Mouse (Mus musculus) lung, adult 2 months (tissue): ENCODE results near the gene Pik3r5. TPM values are rescaled to one million over a fixed set of nuclear protein-coding genes. Genes with fewer than 3 reads are reported as not detected.

Source experiments
- DNase-seq: peaks from one replicate; pipeline ENCODE4 v3.0.0; 2022
- H3K4me1 ChIP-seq: fragments of 200-500 bp; 2 replicates; pipeline ENCODE4 v1.6.1; 2011; ENCODE audit warnings: low read length; ENCODE audit not compliant: control insufficient read depth, insufficient read depth
- H3K4me3 ChIP-seq: fragments of 200-500 bp; replicated peaks from 2 replicates; pipeline ENCODE3; 2011; ENCODE audit warnings: low read depth, mild to moderate bottlenecking, control low read depth, low read length; ENCODE audit errors: extremely low read depth
- CTCF ChIP-seq: fragments of 200-500 bp; IDR thresholded peaks from 2 replicates; pipeline ENCODE4 v1.5.1; 2011; ENCODE audit warnings: mild to moderate bottlenecking, low read length, control low read depth; ENCODE audit not compliant: insufficient read depth
- POLR2A ChIP-seq: fragments of 200-500 bp; IDR thresholded peaks from 2 replicates; pipeline ENCODE4 v1.6.1; 2011; ENCODE audit warnings: low read depth, mild to moderate bottlenecking, control low read depth, low read length, borderline replicate concordance; ENCODE audit errors: extremely low read depth
- whole genome bisulfite sequencing: fragments of 180-500 bp; shearing (Covaris S2); methylation state at CpG from one replicate; pipeline ENCODE4 v1.1.7; 2018; 5-methylcytosine and 5-hydroxymethylcytosine counted together
- polyA plus RNA-seq: library from polyadenylated mRNA; depleted of rRNA; stranded (reverse); fragments of >200 nt; gene quantifications from 2 replicates; pipeline ENCODE4 v1.2.3, GENCODE M21; 2012

The Pik3r5 gene
- polyA plus RNA-seq, 1 experiment: 11.7 TPM

DNA sequence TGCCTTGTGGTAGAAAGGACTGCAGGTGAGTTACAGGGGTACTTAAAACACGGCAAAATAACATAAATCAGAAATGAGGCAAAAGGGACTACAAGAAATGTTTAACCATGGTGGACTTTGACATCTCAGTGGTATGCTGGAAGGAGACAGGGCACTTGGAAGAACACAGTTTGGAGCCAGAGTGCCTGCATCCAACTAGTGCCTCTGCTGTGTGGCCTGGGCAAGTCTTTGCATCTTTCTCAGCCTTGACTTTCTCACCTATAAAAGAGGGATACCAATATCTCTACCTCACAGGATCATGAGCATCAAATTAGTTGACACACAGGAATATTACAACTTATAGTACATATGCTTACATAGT is 43.3 kb upstream of the Pik3r5 start:
- Histone ChIP-seq H3K4me3 (no peak overlapping the region), H3K4me1 (peaks cover 10% of the 10 kb centered on the region; the same call in 1 of the 2 replicates)
- DNase-seq: no peak
- TF ChIP-seq POLR2A: no peak
- no peak for TF ChIP-seq CTCF
- 90% methylated on average over 1 of the region's 1 CpGs for WGBS

DNA sequence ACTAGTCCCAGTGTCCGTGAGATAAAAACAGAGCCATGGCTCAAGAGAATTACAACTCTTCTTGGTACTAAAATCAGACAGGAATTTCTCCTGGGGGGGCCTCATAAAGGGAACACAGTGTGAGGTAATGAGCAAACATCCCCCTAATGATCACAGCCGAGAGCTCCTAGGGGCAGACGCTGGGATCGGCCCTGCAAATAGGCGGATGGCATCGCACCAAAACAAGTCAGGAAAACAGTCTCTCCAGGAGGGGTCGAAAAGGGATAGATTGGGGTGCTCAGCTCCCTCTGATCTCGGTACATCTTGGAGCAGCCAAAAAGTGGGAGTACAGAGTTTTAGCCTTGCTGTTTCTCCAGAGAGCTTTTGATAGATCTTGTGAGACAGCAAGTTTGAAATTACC is 42.3 kb upstream of the Pik3r5 start:
- TF ChIP-seq POLR2A (no peak), CTCF (no peak)
- 44% methylated on average over 8 of the region's 8 CpGs for WGBS
- no peak for DNase-seq
- no peak overlapping the region for H3K4me3 ChIP-seq
- peaks cover 9% of the 10 kb centered on the region; the same call in 1 of the 2 replicates for H3K4me1 ChIP-seq

DNA sequence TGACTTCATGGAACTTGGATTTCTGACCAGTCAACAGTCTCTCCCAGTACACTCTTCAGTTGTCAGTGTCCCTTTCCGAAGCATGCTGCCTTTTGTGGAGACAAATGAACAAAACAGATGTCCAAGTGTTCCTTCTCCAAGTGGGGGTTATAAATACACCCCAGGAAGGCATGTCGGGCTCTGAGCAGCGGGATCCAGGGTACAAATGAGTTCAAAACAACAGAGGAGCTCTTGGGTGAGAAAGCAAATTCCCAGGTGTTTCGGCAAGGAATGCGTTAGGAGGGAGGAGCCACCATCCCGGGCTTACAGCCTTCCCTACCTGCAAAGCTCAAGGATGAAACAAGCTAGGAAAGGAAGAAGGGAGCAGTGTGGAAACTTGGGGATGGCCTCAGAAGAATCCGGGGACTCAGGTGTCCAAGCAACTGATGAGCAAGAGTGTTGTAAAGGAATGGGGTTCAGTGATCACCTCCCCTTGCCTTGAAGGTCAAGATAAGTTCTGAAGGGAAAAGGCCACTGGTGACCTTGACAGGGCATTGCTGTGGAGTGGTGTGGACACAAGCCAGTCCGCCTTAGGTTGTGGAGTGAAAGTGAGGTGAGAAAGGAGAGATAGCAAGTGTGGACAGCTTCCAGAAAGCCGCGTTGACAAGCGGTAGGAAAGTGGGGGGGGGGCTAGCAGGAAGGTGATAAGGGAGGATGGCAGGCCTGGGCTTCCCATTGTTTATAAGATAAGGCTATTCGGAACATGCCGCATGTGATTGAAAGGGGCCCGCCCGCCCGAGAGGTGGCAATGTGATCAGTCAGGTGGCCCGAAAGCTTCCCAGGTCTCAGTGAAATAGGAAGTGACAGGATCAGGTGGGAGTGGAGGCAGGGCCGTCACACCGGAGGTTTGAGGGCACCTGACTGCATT is 41.3 kb upstream of the Pik3r5 start:
- DNase-seq: no peak
- peaks cover 2% of the 10 kb centered on the region; the same call in 1 of the 2 replicates for H3K4me1 ChIP-seq
- TF ChIP-seq CTCF (no peak), POLR2A (no peak)
- 24% methylated on average over 19 of the region's 19 CpGs for WGBS
- no peak overlapping the region for H3K4me3 ChIP-seq

DNA sequence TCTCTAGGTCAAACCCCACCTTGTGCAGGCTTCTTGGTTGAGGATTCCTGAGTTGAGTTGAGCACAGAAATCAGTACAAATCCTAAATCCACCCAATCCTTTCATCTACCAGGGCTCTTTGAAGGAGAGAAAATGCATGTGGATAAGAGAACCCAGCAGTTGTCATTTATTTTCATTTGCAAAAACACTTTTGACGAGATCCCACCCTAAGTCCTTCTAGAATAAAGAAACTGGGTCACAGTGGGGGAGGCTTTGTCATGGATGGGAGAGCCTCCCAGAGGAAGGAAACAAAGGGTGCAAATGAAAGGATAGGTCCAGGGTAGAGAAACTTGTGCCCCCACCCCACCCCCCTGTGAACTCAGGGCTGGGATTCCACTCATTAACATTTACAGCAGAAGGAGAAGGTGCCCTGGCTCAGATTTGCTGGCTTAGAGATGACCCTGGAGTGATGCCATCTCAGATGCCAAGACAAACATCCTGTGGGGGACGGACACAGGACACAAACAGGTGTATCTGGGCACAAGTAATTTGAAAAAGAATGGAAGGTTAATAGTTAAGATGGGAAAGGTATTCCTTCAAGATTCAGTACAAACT is 37.9 kb upstream of the Pik3r5 start:
- no peaks in the 10 kb centered on the region for H3K4me1 ChIP-seq
- DNase-seq: no peak
- TF ChIP-seq POLR2A (no peak), CTCF (no peak)
- WGBS: 52% methylated on average over 2 of the region's 2 CpGs
- no peak overlapping the region for H3K4me3 ChIP-seq

DNA sequence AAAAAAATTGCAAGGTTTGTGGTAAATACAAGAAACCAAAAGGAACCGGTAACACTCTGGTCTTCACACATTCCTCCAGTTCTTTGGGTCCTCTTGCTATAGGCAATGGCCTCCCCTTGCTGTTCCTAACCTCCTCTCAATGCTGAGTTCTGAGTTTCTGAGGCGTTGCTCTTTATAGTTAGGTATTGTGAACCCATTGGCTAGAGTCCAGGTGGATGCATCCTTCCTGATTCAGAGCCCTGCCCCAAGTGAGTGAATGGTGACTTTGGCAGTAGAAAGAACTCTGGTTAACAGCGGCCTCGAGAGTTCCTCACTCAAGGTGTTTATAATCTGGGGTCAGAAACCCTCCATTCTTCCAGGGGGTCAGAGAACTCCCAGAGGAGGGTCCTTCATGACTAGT is 37.2 kb upstream of the Pik3r5 start:
- DNase-seq: no peak
- Histone ChIP-seq H3K4me3 (no peak overlapping the region), H3K4me1 (no peaks in the 10 kb centered on the region)
- 51% methylated on average over 4 of the region's 4 CpGs for WGBS
- no peak for TF ChIP-seq POLR2A
- no peak for TF ChIP-seq CTCF

DNA sequence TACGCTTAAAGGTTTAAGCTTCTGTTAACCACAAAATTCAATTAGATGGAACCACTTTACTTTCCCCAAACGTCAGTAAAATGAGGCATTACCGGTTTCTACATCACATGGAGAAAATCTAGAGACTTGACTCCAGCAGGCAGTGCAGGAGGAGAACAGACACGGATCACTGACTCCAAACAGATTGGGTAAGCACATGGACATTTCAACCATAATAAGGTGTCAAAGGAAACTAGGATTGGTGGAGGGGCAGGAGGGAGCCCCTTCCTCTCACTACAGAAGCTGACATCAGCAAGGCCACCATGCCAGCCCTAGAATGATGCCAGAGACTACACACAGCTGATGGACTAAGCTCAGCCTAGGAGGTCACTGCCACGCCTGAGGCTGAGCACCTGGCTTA is 36.4 kb upstream of the Pik3r5 start:
- no peak for DNase-seq
- peaks cover 2% of the 10 kb centered on the region; the same call in 1 of the 2 replicates for H3K4me1 ChIP-seq
- 79% methylated on average over 5 of the region's 5 CpGs for WGBS
- TF ChIP-seq POLR2A (no peak), CTCF (no peak)
- H3K4me3 ChIP-seq: no peak overlapping the region

DNA sequence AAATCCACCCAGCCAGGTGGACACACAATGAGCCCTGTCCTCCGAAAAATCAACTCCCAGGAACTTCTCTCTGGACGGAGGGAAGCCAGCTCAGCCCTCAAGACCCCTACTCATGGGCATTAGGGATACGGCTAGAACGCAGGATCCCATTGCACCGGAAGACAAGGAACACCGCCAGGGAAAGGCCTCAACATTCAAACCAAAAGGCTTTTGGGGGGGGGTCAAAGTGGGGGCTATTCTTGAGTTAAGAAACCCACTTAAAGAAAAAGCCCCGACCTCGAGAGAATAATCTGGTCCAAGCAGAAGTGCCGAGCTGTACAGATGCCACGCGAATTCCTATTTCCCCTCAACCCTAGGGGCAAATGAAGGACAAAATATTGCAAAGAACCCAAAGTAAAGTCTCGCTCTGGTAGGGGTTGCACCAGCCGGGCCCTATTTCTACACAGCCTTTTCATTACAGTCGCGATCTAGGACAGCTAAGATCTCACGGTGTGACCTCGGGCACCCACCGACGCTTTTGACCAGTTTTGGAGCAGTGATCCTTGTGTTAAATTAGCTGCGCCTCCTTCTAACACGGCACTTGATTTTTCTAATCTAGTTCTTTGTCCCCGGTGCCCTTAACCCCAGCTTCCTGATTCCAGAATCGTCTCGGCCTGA is 32.9 kb upstream of the Pik3r5 start:
- TF ChIP-seq POLR2A: no peak
- no peak for TF ChIP-seq CTCF
- Histone ChIP-seq H3K4me1 (peaks cover 3% of the 10 kb centered on the region; the same call in 1 of the 2 replicates), H3K4me3 (no peak overlapping the region)
- WGBS: 33% methylated on average over 24 of the region's 24 CpGs
- DNase-seq: no peak

DNA sequence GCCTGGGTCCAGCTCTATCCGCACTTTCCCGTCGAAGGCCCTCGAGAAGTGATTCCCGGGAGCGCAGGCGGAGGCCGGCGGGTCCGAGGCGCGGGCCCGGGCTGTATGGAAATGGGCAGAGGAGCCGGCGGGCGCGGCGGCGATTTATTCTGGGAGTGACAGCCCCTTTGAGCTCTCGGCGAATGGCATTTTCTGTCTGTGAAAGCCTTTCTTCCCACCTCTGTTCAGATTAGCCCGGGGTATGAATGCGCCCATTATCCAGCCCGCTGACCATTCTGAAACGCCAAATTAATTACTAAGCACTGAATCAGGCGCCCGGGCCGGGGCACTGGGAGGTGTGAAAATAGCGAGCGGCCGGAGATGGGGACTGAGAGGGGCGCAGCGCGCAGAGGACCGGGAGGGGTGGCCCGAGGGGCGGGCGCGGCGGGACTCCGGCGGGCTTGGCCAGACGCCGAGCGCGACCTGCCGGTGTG is 32.3 kb upstream of the Pik3r5 start:
- Histone ChIP-seq H3K4me3 (peak overlapping the region; percentile 13), H3K4me1 (peaks cover 3% of the 10 kb centered on the region; the same call in 1 of the 2 replicates)
- 1% methylated on average over 41 of the region's 47 CpGs for WGBS
- no peak for DNase-seq
- TF ChIP-seq CTCF: no peak
- no peak for TF ChIP-seq POLR2A

DNA sequence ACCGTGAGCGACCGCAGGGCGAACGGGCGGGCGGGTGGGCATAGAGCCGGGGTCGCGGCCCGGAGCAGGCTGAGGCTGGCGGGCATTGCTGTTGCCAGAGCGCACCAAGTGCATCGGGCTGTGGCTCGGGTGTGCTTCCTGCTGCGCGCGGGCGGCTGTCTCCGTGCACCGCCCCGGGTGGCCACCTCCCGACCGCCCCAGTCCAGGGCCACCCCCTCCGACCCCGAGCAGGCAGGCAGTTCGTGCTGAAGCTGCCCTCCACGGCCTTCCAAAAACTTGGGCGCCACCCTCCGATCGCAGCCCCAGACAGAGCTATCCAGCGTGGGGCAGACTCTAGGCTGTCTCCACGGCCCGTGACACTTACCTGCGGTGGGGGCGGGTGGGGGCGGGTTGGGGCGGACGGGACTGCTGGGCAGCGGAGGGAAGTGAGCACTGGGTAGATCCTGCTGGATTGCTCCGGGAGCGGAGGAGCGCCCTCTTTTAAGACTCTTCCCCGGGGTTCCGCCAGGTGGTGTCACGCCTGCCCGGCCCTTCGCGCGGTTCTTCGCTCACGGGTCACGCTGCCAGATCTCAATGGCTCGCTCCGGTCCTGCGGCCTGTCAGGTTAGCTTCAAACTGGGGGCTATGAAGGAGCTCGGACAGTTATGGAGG is 31.8 kb upstream of the Pik3r5 start:
- 2% methylated on average over 53 of the region's 57 CpGs for WGBS
- Histone ChIP-seq H3K4me1 (peaks cover 3% of the 10 kb centered on the region; the same call in 1 of the 2 replicates), H3K4me3 (peak overlapping the region; percentile 45)
- peak; percentile 51 for DNase-seq
- TF ChIP-seq CTCF (no peak), POLR2A (no peak)
